Mouse (Mus musculus) limb, embryonic 14.5 days (tissue): Measurements from ENCODE around the gene Rgs10. TPM values are rescaled to one million over a fixed set of nuclear protein-coding genes. Genes with fewer than 3 reads are reported as not detected.
"Not testable (repeated sequence)": the region's sequence is repeated elsewhere in the genome, so short reads cannot be mapped to it uniquely, and the experiment has no call there.

Experiments
- ATAC-seq: fragments of 200-750 bp; cut with Nextera tagmentation; 2 replicates; pipeline ENCODE4 v1.8.0; 2017; ENCODE audit warnings: low read depth, moderate number of reproducible peaks, moderate TSS enrichment; ENCODE audit not compliant: low FRiP score
- DNase-seq: peaks from one replicate; pipeline ENCODE4 v3.0.0-alpha.2; 2015; ENCODE audit warnings: low spot score
- H3K27ac ChIP-seq: fragments of 300-500 bp; sonication (generic); replicated peaks from 2 replicates; pipeline ENCODE4 v1.5.1; 2014; ENCODE audit warnings: low read depth, mild to moderate bottlenecking, low read length, moderate library complexity, mixed read lengths
- H3K27me3 ChIP-seq: fragments of 300-500 bp; sonication (generic); 2 replicates; pipeline ENCODE4 v1.6.1; 2014; ENCODE audit warnings: low read length, mixed read lengths; ENCODE audit not compliant: control insufficient read depth, insufficient read depth
- H3K36me3 ChIP-seq: fragments of 300-500 bp; sonication (generic); 2 replicates; pipeline ENCODE4 v1.6.1; 2014; ENCODE audit warnings: mild to moderate bottlenecking, low read length, moderate library complexity, mixed read lengths; ENCODE audit not compliant: control insufficient read depth, insufficient read depth
- H3K4me1 ChIP-seq: fragments of 300-500 bp; sonication (generic); 2 replicates; pipeline ENCODE4 v1.6.1; 2014; ENCODE audit warnings: antibody characterized with exemption, low read length, mixed read lengths; ENCODE audit not compliant: control insufficient read depth, insufficient read depth
- H3K4me2 ChIP-seq: fragments of 300-500 bp; sonication (generic); replicated peaks from 2 replicates; pipeline ENCODE4 v1.6.1; 2014; ENCODE audit warnings: low read depth, mild to moderate bottlenecking, low read length, moderate library complexity; ENCODE audit not compliant: severe bottlenecking
- H3K4me3 ChIP-seq: fragments of 300-500 bp; sonication (generic); replicated peaks from 2 replicates; pipeline ENCODE4 v1.5.1; 2014; ENCODE audit warnings: low read length
- H3K9ac ChIP-seq: fragments of 300-500 bp; sonication (generic); 2 replicates; pipeline ENCODE4 v1.6.1; 2014; ENCODE audit warnings: mild to moderate bottlenecking, low read depth, low read length, moderate library complexity; ENCODE audit not compliant: severe bottlenecking
- H3K9me3 ChIP-seq: fragments of 300-500 bp; sonication (generic); 2 replicates; pipeline ENCODE4 v1.6.1; 2016; ENCODE audit warnings: low read length; ENCODE audit not compliant: control insufficient read depth
- POLR2A ChIP-seq: fragments of 200-500 bp; IDR thresholded peaks from 2 replicates; pipeline ENCODE4 v1.8.0; 2012; ENCODE audit warnings: inconsistent platforms, mild to moderate bottlenecking, moderate library complexity, borderline replicate concordance; ENCODE audit not compliant: insufficient read depth, insufficient read length; ENCODE audit errors: extremely low read depth
- WGBS: fragments of 180-500 bp; shearing (Covaris S2); extraction: QIAGEN DNeasy Blood & Tissue Kit; methylation state at CpG from one replicate; pipeline ENCODE4 v1.1.7; 2014; 5-methylcytosine and 5-hydroxymethylcytosine counted together
- polyA plus RNA-seq, 2 experiments: library from polyadenylated mRNA; depleted of rRNA in 1 of 2; stranded (reverse) in 1 of 2; unstranded in 1 of 2; fragments of >200 nt; fragmentation: Nextera tagmentation in 1 of 2; extraction: Ambion mirVana in 1 of 2; gene quantifications; 2 replicates each; pipeline versions ENCODE4 v1.2.1 to v1.2.3; 2012 to 2014

Gene Rgs10
- polyA plus RNA-seq, 2 experiments: 13.6 to 17.7 TPM

GRCm38 (mm10) chr7:128345691-128346090 lies 72.9 kb downstream of the Rgs10 start:
- Histone ChIP-seq H3K27ac (no peak overlapping the region), H3K4me1 (no peaks in the 10 kb centered on the region), H3K4me2 (no peak overlapping the region), H3K36me3 (no peaks in the 10 kb centered on the region), H3K9ac (no peak overlapping the region), H3K4me3 (no peak overlapping the region), H3K9me3 (peaks cover 5% of the 10 kb centered on the region; the same call in 1 of the 2 replicates), H3K27me3 (no peaks in the 10 kb centered on the region)
- ATAC-seq (no peak), DNase-seq (no peak)
- WGBS: 69% methylated on average over 6 of the region's 6 CpGs
- TF ChIP-seq POLR2A: no peak

- Histone ChIP-seq H3K27ac (no peak overlapping the region), H3K4me3 (no peak overlapping the region), H3K9ac (no peak overlapping the region), H3K36me3 (no peaks in the 10 kb centered on the region), H3K4me2 (no peak overlapping the region), H3K9me3 (peaks cover 5% of the 10 kb centered on the region; the same call in 1 of the 2 replicates), H3K4me1 (no peaks in the 10 kb centered on the region), H3K27me3 (no peaks in the 10 kb centered on the region)
- peak; percentile 71 for DNase-seq
- no peak for TF ChIP-seq POLR2A
- WGBS: 65% methylated on average over 6 of the region's 6 CpGs
- peak; percentile 60; the same call in 1 of the 2 replicates for ATAC-seq
These were observed 73.5 kb downstream of the Rgs10 start for GRCm38 (mm10) chr7:128344928-128345653.

DNA sequence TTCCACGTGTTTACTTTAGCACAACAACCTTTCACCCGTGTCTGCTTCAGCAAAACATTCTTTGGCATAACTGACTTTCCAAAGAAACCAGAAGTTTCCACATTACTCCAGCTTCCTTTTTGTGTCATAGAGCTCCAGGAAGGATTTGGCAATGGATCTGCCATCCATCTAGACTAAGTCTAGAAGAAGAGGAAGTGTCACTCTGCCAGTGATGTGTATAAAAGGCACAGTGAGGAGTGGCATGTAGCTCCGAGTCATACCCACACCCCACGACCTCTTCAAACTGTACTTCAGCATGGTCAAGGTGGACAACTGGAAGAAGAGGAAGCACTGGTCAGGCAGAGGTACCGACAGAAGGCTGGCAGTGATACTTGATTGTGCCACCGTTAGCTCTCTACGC lies 74.1 kb downstream of the Rgs10 start:
- 83% methylated on average over 7 of the region's 7 CpGs for WGBS

DNA sequence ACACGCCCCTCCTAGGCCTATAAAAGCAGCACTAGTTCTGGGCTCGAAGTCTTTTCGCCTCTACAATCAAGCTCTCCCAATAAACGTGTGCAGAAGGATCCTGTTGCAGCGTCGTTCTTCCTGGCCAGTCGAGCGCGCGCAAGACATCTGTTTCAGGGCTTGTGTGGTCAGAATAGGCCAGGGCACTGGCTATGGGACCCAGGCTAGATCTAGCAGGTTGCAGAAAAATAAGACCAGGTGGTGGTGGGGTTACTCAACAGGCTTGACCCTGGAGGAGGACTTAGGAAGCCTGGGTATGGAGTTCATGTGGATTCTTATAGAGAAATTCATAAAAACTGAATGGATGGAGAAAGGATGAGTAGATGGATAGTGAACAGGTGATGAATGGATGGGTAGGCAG lies 75.9 kb downstream of the Rgs10 start:
- not testable (repeated sequence) for DNase-seq, H3K9ac ChIP-seq, H3K27ac ChIP-seq, H3K4me2 ChIP-seq, H3K4me1 ChIP-seq, ATAC-seq, H3K27me3 ChIP-seq, H3K9me3 ChIP-seq, H3K36me3 ChIP-seq, H3K4me3 ChIP-seq
- WGBS: 83% methylated on average over 7 of the region's 10 CpGs

More for the DNA sequence above, 74.1 kb downstream of the Rgs10 start:
- no peak overlapping the region for H3K9ac ChIP-seq
- DNase-seq: no peak
- H3K4me1 ChIP-seq: no peaks in the 10 kb centered on the region
- no peak for TF ChIP-seq POLR2A
- H3K9me3 ChIP-seq: peaks cover 5% of the 10 kb centered on the region; the same call in 1 of the 2 replicates
- H3K27me3 ChIP-seq: no peaks in the 10 kb centered on the region
- no peak for ATAC-seq
- no peak overlapping the region for H3K4me3 ChIP-seq
- H3K4me2 ChIP-seq: no peak overlapping the region
- H3K27ac ChIP-seq: no peak overlapping the region
- no peaks in the 10 kb centered on the region for H3K36me3 ChIP-seq

DNA sequence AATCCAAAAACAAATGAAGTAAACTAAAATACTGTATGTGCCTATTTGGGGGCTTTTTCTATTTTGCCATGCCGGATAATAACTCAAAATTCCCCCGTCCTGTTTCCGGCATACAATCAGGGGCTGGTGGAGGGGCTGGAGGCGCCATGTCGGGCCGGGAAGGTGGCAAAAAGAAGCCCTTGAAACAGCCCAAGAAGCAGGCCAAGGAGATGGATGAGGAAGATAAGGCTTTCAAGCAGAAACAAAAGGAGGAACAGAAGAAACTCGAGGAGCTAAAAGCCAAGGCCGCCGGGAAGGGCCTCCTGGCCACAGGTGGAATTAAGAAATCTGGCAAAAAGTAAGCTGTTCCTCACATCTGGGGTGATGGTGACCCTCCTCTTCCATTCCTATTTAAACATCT lies 78.2 kb downstream of the Rgs10 start:
- DNase-seq, H3K9me3 ChIP-seq, H3K4me2 ChIP-seq, H3K4me3 ChIP-seq, H3K9ac ChIP-seq, H3K27me3 ChIP-seq, ATAC-seq, H3K27ac ChIP-seq, H3K36me3 ChIP-seq, H3K4me1 ChIP-seq: not testable (repeated sequence)
- WGBS: 65% methylated on average over 9 of the region's 9 CpGs
